Mouse (Mus musculus): Measurements from ENCODE around the gene Schip1. TPM values are rescaled to one million over a fixed set of nuclear protein-coding genes. Genes with fewer than 3 reads are reported as not detected.
A peak's percentile ranks its signal among the peaks of the same experiment; 100 is the strongest.

Schip1 gene
- polyA plus RNA-seq, 1 experiment from 2014 or later = 188 TPM

GRCm38 (mm10) chr3:68178248-68178647, 113.6 kb downstream of the Schip1 start:
- WGBS = 37% methylated on average over 1 of the region's 1 CpGs
- no peak overlapping the region for H3K4me3 ChIP-seq (ENCODE audit: low read depth, low read length)
- no peaks in the 10 kb centered on the region for H3K27me3 ChIP-seq (ENCODE audit: control insufficient read depth, insufficient read depth, low read length)
- no peaks in the 10 kb centered on the region for H3K36me3 ChIP-seq (ENCODE audit: control insufficient read depth, insufficient read depth, low read length)
- H3K9me3 ChIP-seq (ENCODE audit: control insufficient read depth, low read length) = no peaks in the 10 kb centered on the region
- H3K27ac ChIP-seq (ENCODE audit: low read depth, low read length) = no peak overlapping the region
- no peak for ATAC-seq (ENCODE audit: low read depth)
- no peaks in the 10 kb centered on the region for H3K4me1 ChIP-seq (ENCODE audit: control insufficient read depth, insufficient read depth, low read length)
- no peak overlapping the region for H3K4me2 ChIP-seq (ENCODE audit: low read depth, low read length)
- no peak overlapping the region for H3K9ac ChIP-seq (replicated peaks; ENCODE audit: low read depth, low read length)

DNA sequence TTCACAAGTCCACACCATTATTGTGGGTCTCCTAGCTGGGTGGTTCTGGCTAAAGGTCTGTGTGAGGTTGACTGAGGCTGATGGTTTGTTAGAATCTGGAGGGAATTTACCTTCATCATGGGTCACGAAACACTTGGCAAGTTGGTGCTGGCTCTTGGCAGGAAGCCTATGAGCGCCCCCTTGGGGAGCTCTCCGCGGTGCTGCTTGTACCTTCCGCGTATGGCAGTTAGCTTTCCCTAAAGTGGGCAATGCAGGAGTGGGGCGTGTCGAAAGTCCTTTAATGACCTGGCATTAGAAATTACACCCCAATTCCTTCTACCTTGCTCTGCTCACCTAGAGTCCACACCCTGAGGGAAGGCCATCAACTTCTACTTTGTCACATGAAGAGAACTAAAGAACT, 122.9 kb downstream of the Schip1 start:
- Histone ChIP-seq H3K4me3 (ENCODE audit: low read depth, low read length) (no peak overlapping the region), H3K9ac (replicated peaks; ENCODE audit: low read depth, low read length) (no peak overlapping the region), H3K9me3 (ENCODE audit: control insufficient read depth, low read length) (no peaks in the 10 kb centered on the region), H3K27me3 (ENCODE audit: control insufficient read depth, insufficient read depth, low read length) (no peaks in the 10 kb centered on the region), H3K27ac (ENCODE audit: low read depth, low read length) (no peak overlapping the region), H3K4me1 (ENCODE audit: control insufficient read depth, insufficient read depth, low read length) (no peaks in the 10 kb centered on the region), H3K4me2 (ENCODE audit: low read depth, low read length) (no peak overlapping the region), H3K36me3 (ENCODE audit: control insufficient read depth, insufficient read depth, low read length) (no peaks in the 10 kb centered on the region)
- ATAC-seq (ENCODE audit: low read depth) = no peak
- WGBS = 62% methylated on average over 8 of the region's 8 CpGs

GRCm38 (mm10) chr3:68189100-68189499, 124.5 kb downstream of the Schip1 start:
- Histone ChIP-seq H3K27me3 (ENCODE audit: control insufficient read depth, insufficient read depth, low read length) (no peaks in the 10 kb centered on the region), H3K4me3 (ENCODE audit: low read depth, low read length) (no peak overlapping the region), H3K4me2 (ENCODE audit: low read depth, low read length) (no peak overlapping the region), H3K9me3 (ENCODE audit: control insufficient read depth, low read length) (no peaks in the 10 kb centered on the region), H3K36me3 (ENCODE audit: control insufficient read depth, insufficient read depth, low read length) (no peaks in the 10 kb centered on the region), H3K4me1 (ENCODE audit: control insufficient read depth, insufficient read depth, low read length) (no peaks in the 10 kb centered on the region), H3K27ac (ENCODE audit: low read depth, low read length) (no peak overlapping the region), H3K9ac (replicated peaks; ENCODE audit: low read depth, low read length) (no peak overlapping the region)
- WGBS = 82% methylated on average over 2 of the region's 2 CpGs
- no peak for ATAC-seq (ENCODE audit: low read depth)

DNA sequence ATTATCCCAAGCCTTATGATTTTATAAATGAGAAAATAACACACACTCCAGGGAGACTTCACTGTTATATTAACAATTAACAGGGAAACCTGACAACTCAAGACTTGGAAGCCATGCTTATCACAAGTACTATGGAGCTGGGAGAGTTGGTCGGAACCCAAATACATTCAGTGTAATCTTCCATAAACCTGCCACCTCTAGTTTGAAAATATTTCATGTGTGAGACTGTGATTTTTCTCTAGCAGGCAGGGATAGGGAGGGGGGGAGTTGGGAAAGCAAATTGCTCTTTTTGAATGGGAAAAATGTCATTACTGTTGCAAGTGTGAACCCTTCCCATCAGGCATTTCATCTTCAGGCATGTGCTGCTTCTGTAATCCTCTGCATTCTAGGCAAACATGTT, 132.3 kb downstream of the Schip1 start:
- Histone ChIP-seq H3K9ac (replicated peaks; ENCODE audit: low read depth, low read length) (no peak overlapping the region), H3K4me3 (ENCODE audit: low read depth, low read length) (no peak overlapping the region), H3K4me2 (ENCODE audit: low read depth, low read length) (no peak overlapping the region), H3K4me1 (ENCODE audit: control insufficient read depth, insufficient read depth, low read length) (no peaks in the 10 kb centered on the region), H3K27ac (ENCODE audit: low read depth, low read length) (no peak overlapping the region), H3K36me3 (ENCODE audit: control insufficient read depth, insufficient read depth, low read length) (no peaks in the 10 kb centered on the region), H3K27me3 (ENCODE audit: control insufficient read depth, insufficient read depth, low read length) (no peaks in the 10 kb centered on the region), H3K9me3 (ENCODE audit: control insufficient read depth, low read length) (no peaks in the 10 kb centered on the region)
- 68% methylated on average over 1 of the region's 1 CpGs for WGBS
- ATAC-seq (ENCODE audit: low read depth) = no peak

DNA sequence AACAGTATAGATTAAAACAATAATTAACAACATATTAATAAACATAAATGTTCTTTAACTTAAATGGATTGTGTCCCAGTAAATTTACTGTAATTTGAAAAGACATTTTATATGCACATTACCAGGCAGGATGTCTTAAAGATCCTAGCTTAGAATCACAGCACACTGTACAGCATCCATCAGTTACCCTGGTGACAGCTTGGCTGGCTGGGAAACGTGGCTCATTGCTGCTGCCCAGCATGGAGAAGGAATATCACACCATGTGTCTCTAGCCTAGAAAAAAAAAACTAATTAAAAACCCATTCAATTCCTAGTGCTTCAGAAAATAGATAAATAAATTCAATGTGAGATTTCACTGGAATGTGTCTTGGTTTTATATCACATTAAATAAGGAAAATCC, 136.6 kb downstream of the Schip1 start:
- H3K4me2 ChIP-seq (ENCODE audit: low read depth, low read length) = no peak overlapping the region
- H3K36me3 ChIP-seq (ENCODE audit: control insufficient read depth, insufficient read depth, low read length) = no peaks in the 10 kb centered on the region
- no peaks in the 10 kb centered on the region for H3K9me3 ChIP-seq (ENCODE audit: control insufficient read depth, low read length)
- no peak overlapping the region for H3K9ac ChIP-seq (replicated peaks; ENCODE audit: low read depth, low read length)
- peak; percentile 71; the same call in 1 of the 2 replicates for ATAC-seq (ENCODE audit: low read depth)
- no peaks in the 10 kb centered on the region for H3K27me3 ChIP-seq (ENCODE audit: control insufficient read depth, insufficient read depth, low read length)
- no peak overlapping the region for H3K4me3 ChIP-seq (ENCODE audit: low read depth, low read length)
- H3K27ac ChIP-seq (ENCODE audit: low read depth, low read length) = no peak overlapping the region
- no peaks in the 10 kb centered on the region for H3K4me1 ChIP-seq (ENCODE audit: control insufficient read depth, insufficient read depth, low read length)
- 20% methylated on average over 1 of the region's 1 CpGs for WGBS

- H3K27me3 ChIP-seq (ENCODE audit: control insufficient read depth, insufficient read depth, low read length) = no peaks in the 10 kb centered on the region
- no peaks in the 10 kb centered on the region for H3K4me1 ChIP-seq (ENCODE audit: control insufficient read depth, insufficient read depth, low read length)
- 22% methylated on average over 4 of the region's 4 CpGs for WGBS
- H3K27ac ChIP-seq (ENCODE audit: low read depth, low read length) = no peak overlapping the region
- ATAC-seq (ENCODE audit: low read depth) = no peak
- no peaks in the 10 kb centered on the region for H3K9me3 ChIP-seq (ENCODE audit: control insufficient read depth, low read length)
- no peak overlapping the region for H3K4me2 ChIP-seq (ENCODE audit: low read depth, low read length)
- H3K4me3 ChIP-seq (ENCODE audit: low read depth, low read length) = no peak overlapping the region
- H3K9ac ChIP-seq (replicated peaks; ENCODE audit: low read depth, low read length) = no peak overlapping the region
- no peaks in the 10 kb centered on the region for H3K36me3 ChIP-seq (ENCODE audit: control insufficient read depth, insufficient read depth, low read length)
Observed at GRCm38 (mm10) chr3:68202162-68202902, 137.7 kb downstream of the Schip1 start.

GRCm38 (mm10) chr3:68203934-68204467, 139.4 kb downstream of the Schip1 start:
- H3K4me1 ChIP-seq (ENCODE audit: control insufficient read depth, insufficient read depth, low read length) = no peaks in the 10 kb centered on the region
- H3K9ac ChIP-seq (replicated peaks; ENCODE audit: low read depth, low read length) = no peak overlapping the region
- H3K4me3 ChIP-seq (ENCODE audit: low read depth, low read length) = no peak overlapping the region
- 45% methylated on average over 4 of the region's 4 CpGs for WGBS
- no peak overlapping the region for H3K27ac ChIP-seq (ENCODE audit: low read depth, low read length)
- H3K9me3 ChIP-seq (ENCODE audit: control insufficient read depth, low read length) = no peaks in the 10 kb centered on the region
- no peaks in the 10 kb centered on the region for H3K36me3 ChIP-seq (ENCODE audit: control insufficient read depth, insufficient read depth, low read length)
- no peak for ATAC-seq (ENCODE audit: low read depth)
- H3K27me3 ChIP-seq (ENCODE audit: control insufficient read depth, insufficient read depth, low read length) = no peaks in the 10 kb centered on the region
- H3K4me2 ChIP-seq (ENCODE audit: low read depth, low read length) = no peak overlapping the region

GRCm38 (mm10) chr3:68210422-68210821, 145.8 kb downstream of the Schip1 start:
- no peaks in the 10 kb centered on the region for H3K36me3 ChIP-seq (ENCODE audit: control insufficient read depth, insufficient read depth, low read length)
- H3K9ac ChIP-seq (replicated peaks; ENCODE audit: low read depth, low read length) = no peak overlapping the region
- no peak overlapping the region for H3K27ac ChIP-seq (ENCODE audit: low read depth, low read length)
- ATAC-seq (ENCODE audit: low read depth) = no peak
- H3K27me3 ChIP-seq (ENCODE audit: control insufficient read depth, insufficient read depth, low read length) = no peaks in the 10 kb centered on the region
- WGBS = 80% methylated on average over 4 of the region's 4 CpGs
- no peaks in the 10 kb centered on the region for H3K9me3 ChIP-seq (ENCODE audit: control insufficient read depth, low read length)
- H3K4me3 ChIP-seq (ENCODE audit: low read depth, low read length) = no peak overlapping the region
- H3K4me1 ChIP-seq (ENCODE audit: control insufficient read depth, insufficient read depth, low read length) = no peaks in the 10 kb centered on the region
- no peak overlapping the region for H3K4me2 ChIP-seq (ENCODE audit: low read depth, low read length)

DNA sequence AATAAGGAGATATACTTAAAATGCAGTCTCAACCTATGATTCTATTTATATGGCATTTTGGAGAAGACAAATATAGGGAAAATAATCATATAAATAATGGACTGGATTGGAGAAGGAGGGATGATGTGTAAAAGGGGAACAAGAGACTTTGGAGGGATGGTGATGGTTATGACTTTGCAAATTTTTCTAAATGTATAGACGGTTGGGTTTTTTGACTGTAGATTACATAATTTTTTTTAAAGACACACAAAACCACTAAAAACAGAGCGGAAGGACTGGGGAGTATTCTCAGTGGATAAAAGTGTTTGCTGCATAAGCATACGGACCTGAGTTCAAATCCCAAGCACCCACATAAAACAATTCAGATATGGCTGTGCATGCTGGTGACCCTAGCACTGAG, 156.8 kb downstream of the Schip1 start:
- no peaks in the 10 kb centered on the region for H3K27me3 ChIP-seq (ENCODE audit: control insufficient read depth, insufficient read depth, low read length)
- ATAC-seq (ENCODE audit: low read depth) = no peak
- H3K4me3 ChIP-seq (ENCODE audit: low read depth, low read length) = no peak overlapping the region
- no peak overlapping the region for H3K9ac ChIP-seq (replicated peaks; ENCODE audit: low read depth, low read length)
- H3K9me3 ChIP-seq (ENCODE audit: control insufficient read depth, low read length) = no peaks in the 10 kb centered on the region
- WGBS = 94% methylated on average over 3 of the region's 3 CpGs
- no peaks in the 10 kb centered on the region for H3K4me1 ChIP-seq (ENCODE audit: control insufficient read depth, insufficient read depth, low read length)
- no peak overlapping the region for H3K4me2 ChIP-seq (ENCODE audit: low read depth, low read length)
- H3K27ac ChIP-seq (ENCODE audit: low read depth, low read length) = no peak overlapping the region
- no peaks in the 10 kb centered on the region for H3K36me3 ChIP-seq (ENCODE audit: control insufficient read depth, insufficient read depth, low read length)
